ENCODE assay signal across 20 mouse cellular contexts in genomic region chr16:92864191-92864590, GRCm38 (mm10). TPM values are rescaled to one million over a fixed set of nuclear protein-coding genes. Genes with fewer than 3 reads are reported as not detected.
A peak's percentile ranks its signal among the peaks of the same experiment; 100 is the strongest.
DNase-seq lines count a peak whose midpoint lies in the region; ATAC-seq and TF ChIP-seq lines count a peak whose summit lies in the region.
"Had no signal": no experiment of that assay in that cellular context is flagged by ENCODE, and none has a peak within 500 bp of the region (broad histone marks: within the 10 kb centered on the region; RNA-seq: fewer than 3 reads in every experiment).

No protein-coding gene starts in this region.

- DNase-seq in lung, postnatal 0 days (ENCODE audit: low spot score) = no peak
- DNase-seq in lung, adult 2 months = no peak
- DNase-seq in natural killer cell, adult 2 months (ENCODE audit: low spot score in 2 of 2) = peak; percentile 60 to 79
- DNase-seq in frontal cortex, postnatal 36 days (ENCODE audit: low spot score in 2 of 2) = no peak
- no peak for DNase-seq in kidney, adult 11 months
- DNase-seq: cerebellum, adult 9-10 months; kidney, adult 8-10 months; kidney, postnatal 4 days; thymus, postnatal 14 days had no signal

- H3K4me3 ChIP-seq in lung, postnatal 0 days (ENCODE audit: low read depth, low read length) = no peak overlapping the region
- no peak overlapping the region for H3K4me3 ChIP-seq in lung, adult 2 months (replicated peaks; ENCODE audit: extremely low read depth, low read depth, low read length)
- H3K4me3 ChIP-seq in macrophage (ENCODE audit: inconsistent target) = no peak overlapping the region
- H3K4me3 ChIP-seq in kidney, embryonic 16.5 days (ENCODE audit: low read length) = no peak overlapping the region
- H3K4me3 ChIP-seq: embryonic facial prominence, embryonic 12.5 days; erythroblast, embryonic 14.5 days; heart, embryonic 10.5 days; liver, embryonic 12.5 days; lung, embryonic 15.5 days had no signal

- WGBS in lung, postnatal 0 days = 65% methylated on average over 2 of the region's 2 CpGs
- WGBS in lung, adult 2 months = 67% methylated on average over 2 of the region's 2 CpGs
- WGBS in macrophage (ENCODE audit: missing documents) = 14% methylated on average over 2 of the region's 2 CpGs
- WGBS in kidney, embryonic 16.5 days = 78% methylated on average over 2 of the region's 2 CpGs

- ATAC-seq in lung, postnatal 0 days = peak; percentile 30; the same call in 1 of the 2 replicates
- peak; percentile 67 for ATAC-seq in activated CD4-positive, CD25-positive, alpha-beta regulatory T cell, adult 4 months
- no peak for ATAC-seq in kidney, embryonic 16.5 days (ENCODE audit: low FRiP score, low TSS enrichment)
- ATAC-seq: forebrain, embryonic 14.5 days; liver, embryonic 12.5 days; Patski had no signal

- no peaks in the 10 kb centered on the region for H3K79me2 ChIP-seq in macrophage (ENCODE audit: inconsistent target)

- no peak for TF ChIP-seq CTCF in lung, postnatal 0 days (IDR thresholded peaks at IDR 0.05)
- TF ChIP-seq CTCF in lung, adult 2 months (IDR thresholded peaks at IDR 0.05; ENCODE audit: insufficient read depth, low read length) = no peak

- H3K9me3 ChIP-seq in lung, postnatal 0 days (ENCODE audit: low read length) = no peaks in the 10 kb centered on the region
- H3K9me3 ChIP-seq in kidney, embryonic 16.5 days (ENCODE audit: low read length) = no peaks in the 10 kb centered on the region
- H3K9me3 ChIP-seq: embryonic facial prominence, embryonic 12.5 days; heart, embryonic 10.5 days; liver, embryonic 12.5 days; lung, embryonic 15.5 days had no signal

- no peak overlapping the region for H3K4me2 ChIP-seq in lung, postnatal 0 days (replicated peaks; ENCODE audit: low read depth, low read length)
- no peak overlapping the region for H3K4me2 ChIP-seq in kidney, embryonic 16.5 days (replicated peaks; ENCODE audit: low read depth, low read length)
- H3K4me2 ChIP-seq: embryonic facial prominence, embryonic 12.5 days; liver, embryonic 12.5 days; lung, embryonic 15.5 days; midbrain, embryonic 11.5 days had no signal

- no peaks in the 10 kb centered on the region for H3K36me3 ChIP-seq in lung, postnatal 0 days (ENCODE audit: insufficient read depth, low read length)
- no peaks in the 10 kb centered on the region for H3K36me3 ChIP-seq in macrophage (ENCODE audit: inconsistent target)
- H3K36me3 ChIP-seq in kidney, embryonic 16.5 days (ENCODE audit: insufficient read depth, low read length) = no peaks in the 10 kb centered on the region
- H3K36me3 ChIP-seq: embryonic facial prominence, embryonic 12.5 days; heart, embryonic 10.5 days; liver, embryonic 12.5 days; lung, embryonic 15.5 days had no signal

- H3K27me3 ChIP-seq in lung, postnatal 0 days (replicated peaks; ENCODE audit: insufficient read depth, low read length) = no peaks in the 10 kb centered on the region
- no peaks in the 10 kb centered on the region for H3K27me3 ChIP-seq in kidney, embryonic 16.5 days (ENCODE audit: insufficient read depth, low read length)
- H3K27me3 ChIP-seq: embryonic facial prominence, embryonic 12.5 days; lung, embryonic 15.5 days; Patski had no signal

- TF ChIP-seq POLR2A in lung, adult 2 months (IDR thresholded peaks at IDR 0.05; ENCODE audit: borderline replicate concordance, extremely low read depth, low read depth, low read length) = no peak

- TF ChIP-seq EP300 in lung, postnatal 0 days (IDR thresholded peaks at IDR 0.05) = no peak

- no peak overlapping the region for H3K27ac ChIP-seq in lung, postnatal 0 days (ENCODE audit: low read length)
- H3K27ac ChIP-seq in macrophage = peak overlapping the region; percentile 99
- H3K27ac ChIP-seq in kidney, embryonic 16.5 days (ENCODE audit: low read length) = no peak overlapping the region
- H3K27ac ChIP-seq: embryonic facial prominence, embryonic 12.5 days; heart, embryonic 10.5 days; liver, embryonic 12.5 days; lung, embryonic 15.5 days had no signal

- H3K4me1 ChIP-seq in lung, postnatal 0 days (ENCODE audit: insufficient read depth, low read depth, low read length) = no peaks in the 10 kb centered on the region
- H3K4me1 ChIP-seq in lung, adult 2 months (ENCODE audit: control insufficient read depth, insufficient read depth, low read length) = no peaks in the 10 kb centered on the region; the same call in 1 of the 2 replicates
- H3K4me1 ChIP-seq in kidney, embryonic 16.5 days (ENCODE audit: insufficient read depth, low read length) = no peaks in the 10 kb centered on the region
- H3K4me1 ChIP-seq: embryonic facial prominence, embryonic 12.5 days; heart, embryonic 10.5 days; lung, embryonic 15.5 days had no signal

- no peak overlapping the region for H3K9ac ChIP-seq in lung, postnatal 0 days (replicated peaks; ENCODE audit: low read depth)
- no peak overlapping the region for H3K9ac ChIP-seq in kidney, embryonic 16.5 days (replicated peaks; ENCODE audit: low read length)
- H3K9ac ChIP-seq: embryonic facial prominence, embryonic 12.5 days; liver, embryonic 12.5 days; lung, embryonic 15.5 days had no signal

RNA-seq across cellular contexts. Expression of gene Runx1, which starts 38.2 kb away (rescaled TPM):
- polyA plus RNA-seq in lung, postnatal 0 days (2015; fragmentation: Nextera tagmentation; extraction: Ambion mirVana) = 9.1 and 11.3 TPM in 2 replicates
- polyA plus RNA-seq in lung, adult 2 months (2012; rRNA removed) = 32.5 and 34.0 TPM in 2 replicates
- polyA plus RNA-seq in activated CD4-positive, CD25-positive, alpha-beta regulatory T cell, adult 4 months (2017; shearing (Covaris generic)) = 10 to 100 TPM; 30.7 to 37.2 TPM
- total RNA-seq in macrophage (2018; cell fraction: chromatin; rRNA removed) = 100 to 1,000 TPM; 170 to 922 (median 407) TPM
- 10 to 100 TPM; 29.1 to 90.3 (median 52.0) TPM for total RNA-seq in macrophage (2018; cell fraction: cytosol; rRNA removed)
- total RNA-seq in macrophage (2018; cell fraction: nucleus; rRNA removed) = 100 to 1,000 TPM; 108 to 569 (median 293) TPM
- polyA plus RNA-seq in macrophage (2018) = 30.4 to 35.3 TPM (median 34.7 TPM) in 3 replicates
- polyA plus RNA-seq in kidney, embryonic 16.5 days (2015; fragmentation: Nextera tagmentation; extraction: Ambion mirVana) = 1.6 TPM in 2 replicates

Comparison
In these comparisons a context has a peak if more than half of its experiments do, and no peak if none do; other contexts are left out.
1. DNase-seq: peak in natural killer cell, adult 2 months (2 of 2); none in lung, postnatal 0 days (single experiment), lung, adult 2 months (single experiment), frontal cortex, postnatal 36 days (0 of 2) and kidney, adult 11 months (single experiment).